Mouse (Mus musculus): Measurements from ENCODE around the gene Dock8. TPM values are rescaled to one million over a fixed set of nuclear protein-coding genes. Genes with fewer than 3 reads are reported as not detected.

The Dock8 gene
- polyA plus RNA-seq, 1 experiment from 2014 or later = 1.8 TPM

DNA sequence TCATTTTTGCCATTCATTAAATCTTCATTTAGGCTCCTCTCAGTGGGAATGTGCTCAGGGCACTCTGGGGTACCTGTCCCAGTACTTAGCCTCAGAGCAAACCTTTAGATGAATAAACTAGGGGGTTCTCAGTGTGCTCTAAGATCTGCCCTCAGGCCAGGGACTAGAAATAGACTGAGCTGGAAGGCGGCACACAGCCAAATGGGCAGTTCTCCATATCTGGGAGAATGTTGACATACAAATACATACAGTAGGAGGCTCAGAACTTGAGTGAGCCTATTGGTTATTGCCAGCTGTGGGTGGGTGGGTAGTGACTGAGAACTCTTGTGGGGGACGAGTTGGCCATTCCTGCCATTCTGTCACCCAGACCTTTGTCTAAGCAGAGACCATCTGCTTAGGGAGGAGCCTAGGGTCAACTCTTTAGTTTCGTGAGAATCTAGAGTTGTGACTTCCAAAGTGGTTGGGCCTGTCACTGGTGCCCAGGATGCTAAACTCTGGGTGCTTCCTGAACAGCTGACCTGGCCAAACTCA lies 252.3 kb downstream of the Dock8 start:
- H3K9ac ChIP-seq = no peak overlapping the region
- H3K27ac ChIP-seq = no peak overlapping the region
- no peaks in the 10 kb centered on the region for H3K4me1 ChIP-seq (replicated peaks; ENCODE audit: control insufficient read depth, insufficient read depth, low read length)
- DNase-seq (ENCODE audit: low spot score) (no peak), ATAC-seq (ENCODE audit: low FRiP score) (no peak)
- no peak overlapping the region for H3K4me3 ChIP-seq (replicated peaks; ENCODE audit: low read length)
- no peaks in the 10 kb centered on the region for H3K9me3 ChIP-seq (ENCODE audit: control insufficient read depth, low read length)
- H3K36me3 ChIP-seq (replicated peaks; ENCODE audit: control insufficient read depth, insufficient read depth) = no peaks in the 10 kb centered on the region
- 82% methylated on average over 3 of the region's 3 CpGs for WGBS
- H3K4me2 ChIP-seq (replicated peaks) = no peak overlapping the region
- no peaks in the 10 kb centered on the region for H3K27me3 ChIP-seq (ENCODE audit: control insufficient read depth, insufficient read depth, low read length)

Other genes starting within 250 kb of the Dock8 start
- 1.1 and 1.5 TPM in 2 replicates for gene Pgm5, start 137.7 kb upstream of the Dock8 start, polyA plus RNA-seq (2014; fragmentation: Nextera tagmentation; extraction: Ambion mirVana)
- 296 and 310 TPM in 2 replicates for gene Gm10053, start 123.8 kb upstream of the Dock8 start, polyA plus RNA-seq (2014; fragmentation: Nextera tagmentation; extraction: Ambion mirVana)
- 0.13 and 0.23 TPM in 2 replicates for gene Foxd4, start 98.3 kb upstream of the Dock8 start, polyA plus RNA-seq (2014; fragmentation: Nextera tagmentation; extraction: Ambion mirVana)
- gene Cbwd1, start 37.9 kb upstream of the Dock8 start, polyA plus RNA-seq (2014; fragmentation: Nextera tagmentation; extraction: Ambion mirVana) = 11.4 and 12.7 TPM in 2 replicates
- gene Kank1, start 237.4 kb downstream of the Dock8 start, polyA plus RNA-seq (2014; fragmentation: Nextera tagmentation; extraction: Ambion mirVana) = 9.2 and 12.2 TPM in 2 replicates

Data from hindbrain, embryonic 14.5 days (tissue).